Mouse (Mus musculus) liver, embryonic 11.5 days (tissue): ENCODE data around the gene Robo1. TPM values are rescaled to one million over a fixed set of nuclear protein-coding genes. Genes with fewer than 3 reads are reported as not detected.

Experiments
- ATAC-seq: fragments of 200-750 bp; cut with Nextera tagmentation; replicated peaks from 2 replicates; pipeline ENCODE4 v1.8.0; 2017; ENCODE audit warnings: moderate number of reproducible peaks, mild to moderate bottlenecking, moderate TSS enrichment, moderate library complexity; ENCODE audit not compliant: low FRiP score
- DNase-seq: peaks from one replicate; pipeline ENCODE4 v3.0.0-alpha.2; 2017; ENCODE audit warnings: low spot score
- H3K27ac ChIP-seq: fragments of 300-500 bp; sonication (generic); 2 replicates; pipeline ENCODE4 v1.5.1; 2014; ENCODE audit warnings: mild to moderate bottlenecking, low read depth, low read length, control low read depth
- H3K27me3 ChIP-seq: fragments of 300-500 bp; sonication (generic); replicated peaks from 2 replicates; pipeline ENCODE4 v1.6.1; 2014; ENCODE audit warnings: low read length, mixed read lengths; ENCODE audit not compliant: control insufficient read depth, insufficient read depth
- H3K36me3 ChIP-seq: fragments of 300-500 bp; sonication (generic); 2 replicates; pipeline ENCODE4 v1.6.1; 2014; ENCODE audit warnings: mild to moderate bottlenecking, low read length, moderate library complexity, mixed read lengths; ENCODE audit not compliant: control insufficient read depth, insufficient read depth
- H3K4me1 ChIP-seq: fragments of 300-500 bp; sonication (generic); replicated peaks from 2 replicates; pipeline ENCODE4 v1.6.1; 2014; ENCODE audit warnings: low read length, mixed read lengths; ENCODE audit not compliant: control insufficient read depth, insufficient read depth
- H3K4me2 ChIP-seq: fragments of 300-500 bp; sonication (generic); 2 replicates; pipeline ENCODE4 v1.6.1; 2014; ENCODE audit warnings: mild to moderate bottlenecking, control low read depth, moderate library complexity
- H3K4me3 ChIP-seq: fragments of 300-500 bp; sonication (generic); 2 replicates; pipeline ENCODE4 v1.5.1; 2014; ENCODE audit warnings: low read depth, low read length, control low read depth
- H3K9ac ChIP-seq: fragments of 300-500 bp; sonication (generic); 2 replicates; pipeline ENCODE4 v1.6.1; 2014; ENCODE audit warnings: low read depth, low read length, control low read depth
- H3K9me3 ChIP-seq: fragments of 300-500 bp; sonication (generic); 2 replicates; pipeline ENCODE4 v1.6.1; 2016; ENCODE audit warnings: low read length, inconsistent platforms, mixed read lengths; ENCODE audit not compliant: control insufficient read depth
- WGBS: fragments of 180-500 bp; shearing (Covaris S2); extraction: QIAGEN DNeasy Blood & Tissue Kit; methylation state at CpG from one replicate; pipeline ENCODE4 v1.1.7; 2014; 5-methylcytosine and 5-hydroxymethylcytosine counted together
- polyA plus RNA-seq: library from polyadenylated mRNA; unstranded; fragments of >200 nt; fragmentation: Nextera tagmentation; extraction: Ambion mirVana; gene quantifications from 2 replicates; pipeline ENCODE4 v1.2.1, GENCODE M21; 2014

The Robo1 gene
- polyA plus RNA-seq, 1 experiment from 2014 or later: 25.4 TPM

GRCm38 (mm10) chr16:72995251-72995954 is 687.3 kb downstream of the Robo1 start:
- H3K27ac ChIP-seq: no peak overlapping the region
- H3K36me3 ChIP-seq: 0 out of 2 replicates have a peak, but pooled peaks cover 2% of the 10 kb centered on the region
- H3K4me2 ChIP-seq: no peak overlapping the region
- H3K4me3 ChIP-seq: no peak overlapping the region
- no peaks in the 10 kb centered on the region for H3K9me3 ChIP-seq
- DNase-seq (no peak), ATAC-seq (no peak)
- 34% methylated on average over 8 of the region's 8 CpGs for WGBS
- no peaks in the 10 kb centered on the region; the same call in 1 of the 2 replicates for H3K4me1 ChIP-seq
- no peak overlapping the region for H3K9ac ChIP-seq
- no peaks in the 10 kb centered on the region for H3K27me3 ChIP-seq

GRCm38 (mm10) chr16:72995955-72996535 is 687.9 kb downstream of the Robo1 start:
- H3K9ac ChIP-seq: no peak overlapping the region
- H3K9me3 ChIP-seq: no peaks in the 10 kb centered on the region
- H3K4me2 ChIP-seq: no peak overlapping the region
- H3K27ac ChIP-seq: no peak overlapping the region
- no peak for DNase-seq
- 81% methylated on average over 10 of the region's 10 CpGs for WGBS
- ATAC-seq: no peak
- no peak overlapping the region for H3K4me3 ChIP-seq
- no peaks in the 10 kb centered on the region for H3K27me3 ChIP-seq
- no peaks in the 10 kb centered on the region; the same call in 1 of the 2 replicates for H3K4me1 ChIP-seq
- H3K36me3 ChIP-seq: 0 out of 2 replicates have a peak, but pooled peaks cover 2% of the 10 kb centered on the region

- no peaks in the 10 kb centered on the region for H3K4me1 ChIP-seq
- H3K9me3 ChIP-seq: no peaks in the 10 kb centered on the region
- ATAC-seq (no peak), DNase-seq (no peak)
- H3K27me3 ChIP-seq: no peaks in the 10 kb centered on the region
- H3K36me3 ChIP-seq: no peaks in the 10 kb centered on the region
- H3K9ac ChIP-seq: no peak overlapping the region
- WGBS: 84% methylated on average over 6 of the region's 6 CpGs
- no peak overlapping the region for H3K4me2 ChIP-seq
- no peak overlapping the region for H3K27ac ChIP-seq
- no peak overlapping the region for H3K4me3 ChIP-seq
Observed at GRCm38 (mm10) chr16:72998677-72999076, 690.6 kb downstream of the Robo1 start.

GRCm38 (mm10) chr16:73002685-73003084 is 694.6 kb downstream of the Robo1 start:
- H3K4me1 ChIP-seq: no peaks in the 10 kb centered on the region

GRCm38 (mm10) chr16:73004601-73005000 is 696.5 kb downstream of the Robo1 start:
- Histone ChIP-seq H3K9me3 (no peaks in the 10 kb centered on the region), H3K27ac (no peak overlapping the region), H3K4me3 (no peak overlapping the region), H3K4me2 (no peak overlapping the region), H3K36me3 (peaks cover 1% of the 10 kb centered on the region; the same call in 1 of the 2 replicates), H3K4me1 (no peaks in the 10 kb centered on the region), H3K9ac (no peak overlapping the region), H3K27me3 (no peaks in the 10 kb centered on the region)
- 93% methylated on average over 11 of the region's 11 CpGs for WGBS
- DNase-seq (no peak), ATAC-seq (no peak)

More at GRCm38 (mm10) chr16:73002685-73003084, 694.6 kb downstream of the Robo1 start:
- Histone ChIP-seq H3K36me3 (no peaks in the 10 kb centered on the region; the same call in 1 of the 2 replicates), H3K9ac (no peak overlapping the region), H3K4me2 (no peak overlapping the region), H3K4me3 (no peak overlapping the region), H3K27ac (no peak overlapping the region), H3K27me3 (no peaks in the 10 kb centered on the region), H3K9me3 (no peaks in the 10 kb centered on the region)
- WGBS: 83% methylated on average over 4 of the region's 4 CpGs
- DNase-seq (no peak), ATAC-seq (no peak)

- DNase-seq: no peak
- H3K36me3 ChIP-seq: peaks cover 2% of the 10 kb centered on the region; the same call in 1 of the 2 replicates
- no peaks in the 10 kb centered on the region for H3K9me3 ChIP-seq
- no peak for ATAC-seq
- no peak overlapping the region for H3K4me3 ChIP-seq
- no peak overlapping the region for H3K9ac ChIP-seq
- WGBS: 84% methylated on average over 4 of the region's 4 CpGs
- no peak overlapping the region for H3K4me2 ChIP-seq
- no peaks in the 10 kb centered on the region for H3K4me1 ChIP-seq
- no peak overlapping the region for H3K27ac ChIP-seq
- no peaks in the 10 kb centered on the region for H3K27me3 ChIP-seq
Observed at GRCm38 (mm10) chr16:73005831-73006230, 697.7 kb downstream of the Robo1 start.

GRCm38 (mm10) chr16:73007434-73007833 is 699.3 kb downstream of the Robo1 start:
- Histone ChIP-seq H3K27me3 (no peaks in the 10 kb centered on the region), H3K27ac (no peak overlapping the region), H3K9ac (no peak overlapping the region), H3K36me3 (peaks cover 2% of the 10 kb centered on the region; the same call in 1 of the 2 replicates), H3K4me2 (no peak overlapping the region), H3K4me3 (no peak overlapping the region), H3K9me3 (no peaks in the 10 kb centered on the region), H3K4me1 (no peaks in the 10 kb centered on the region)
- DNase-seq (no peak), ATAC-seq (no peak)
- WGBS: 69% methylated on average over 8 of the region's 8 CpGs

- no peak overlapping the region for H3K27ac ChIP-seq
- ATAC-seq (no peak), DNase-seq (no peak)
- no peak overlapping the region for H3K4me3 ChIP-seq
- peaks cover 2% of the 10 kb centered on the region; the same call in 1 of the 2 replicates for H3K36me3 ChIP-seq
- WGBS: 72% methylated on average over 7 of the region's 7 CpGs
- H3K27me3 ChIP-seq: no peaks in the 10 kb centered on the region
- H3K9me3 ChIP-seq: no peaks in the 10 kb centered on the region
- H3K4me2 ChIP-seq: no peak overlapping the region
- no peaks in the 10 kb centered on the region for H3K4me1 ChIP-seq
- H3K9ac ChIP-seq: no peak overlapping the region
Observed at GRCm38 (mm10) chr16:73011313-73011712, 703.2 kb downstream of the Robo1 start.

GRCm38 (mm10) chr16:73012926-73013325 is 704.8 kb downstream of the Robo1 start:
- WGBS: 88% methylated on average over 11 of the region's 11 CpGs
- no peak for ATAC-seq

More at GRCm38 (mm10) chr16:73012926-73013325, 704.8 kb downstream of the Robo1 start:
- Histone ChIP-seq H3K27ac (no peak overlapping the region), H3K36me3 (peaks cover 2% of the 10 kb centered on the region; the same call in 1 of the 2 replicates), H3K27me3 (no peaks in the 10 kb centered on the region), H3K9me3 (no peaks in the 10 kb centered on the region), H3K4me2 (no peak overlapping the region), H3K9ac (no peak overlapping the region), H3K4me1 (no peaks in the 10 kb centered on the region), H3K4me3 (no peak overlapping the region)
- DNase-seq: no peak
